Mouse (Mus musculus) frontal cortex, postnatal 36 days (tissue): Measurements from ENCODE around the gene Chrm5.
A peak's percentile ranks its signal among the peaks of the same experiment; 100 is the strongest.

ENCODE experiments used
- DNase-seq, 2 experiments: peaks; one replicate each; pipeline ENCODE4 v3.0.0; 2022; ENCODE audit warnings: low spot score in 2 of 2

Chrm5 gene

GRCm38 (mm10) chr2:112480669-112481068, at the start of gene Chrm5:
Gene Chrm5 (minus strand): TSS chr2:112480769.
- DNase-seq, result no peak

DNA sequence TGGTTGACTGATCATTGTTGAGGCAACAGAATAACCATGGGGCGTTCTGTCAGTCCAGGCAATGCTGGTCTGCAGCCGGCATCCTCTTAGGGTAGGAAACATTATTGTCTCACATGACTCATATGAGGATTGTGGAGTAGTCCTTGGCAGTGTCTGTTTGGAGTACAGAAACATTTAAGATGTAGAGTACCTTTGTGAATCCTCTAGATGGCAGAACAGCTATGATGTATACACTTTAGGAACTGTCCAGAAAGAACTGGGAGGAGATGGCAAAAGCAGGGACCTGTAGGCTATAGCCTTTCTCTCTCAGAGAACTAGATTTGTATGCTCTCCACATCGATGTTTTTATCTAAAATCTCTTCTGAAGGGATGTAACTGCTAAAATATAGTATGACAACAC, 46.4 kb upstream of the Chrm5 start:
- DNase-seq, result no peak

GRCm38 (mm10) chr2:112520526-112521482, 40.2 kb upstream of the Chrm5 start:
- DNase-seq, result no peak

DNA sequence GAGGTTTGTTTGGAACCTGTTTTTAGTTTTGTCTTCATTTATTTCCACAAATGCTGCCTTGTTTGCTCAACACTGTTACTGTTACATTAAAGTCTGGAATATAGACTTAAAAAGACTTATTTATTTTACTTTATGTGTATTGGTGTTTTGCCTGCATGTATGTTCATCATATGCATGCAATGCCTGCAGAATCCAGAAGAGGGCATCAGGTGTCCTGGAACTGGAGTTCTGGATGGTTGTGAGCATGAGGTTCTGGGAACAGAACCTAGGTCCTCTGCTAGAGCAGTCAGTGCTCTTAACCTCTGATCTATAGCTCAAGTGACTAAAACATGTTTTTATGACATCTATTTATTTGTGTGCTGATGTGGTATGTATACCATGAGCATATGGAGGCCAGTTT, 38.0 kb upstream of the Chrm5 start:
- DNase-seq, result no peak

DNA sequence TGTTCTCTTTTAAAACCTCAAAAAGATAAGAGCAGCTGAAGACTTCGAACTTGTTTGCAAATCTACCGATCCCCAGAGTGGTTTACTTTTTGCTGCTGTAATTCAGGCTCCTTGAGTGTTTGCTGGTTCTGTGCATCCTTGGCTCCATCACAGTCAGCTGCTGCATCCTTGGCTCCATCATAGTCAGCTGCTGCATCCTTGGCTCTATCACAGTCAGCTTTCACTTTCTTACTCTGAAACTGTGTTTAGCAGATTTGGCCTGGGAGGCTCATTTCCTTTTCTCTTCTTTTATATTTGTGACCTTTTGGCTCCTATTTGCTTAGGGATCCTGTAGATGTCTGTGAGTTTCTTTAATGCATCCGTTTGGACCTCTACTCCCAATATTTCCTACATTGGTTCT, 36.6 kb upstream of the Chrm5 start:
- no peak for DNase-seq

- no peak for DNase-seq
Measured at GRCm38 (mm10) chr2:112516728-112517127, 36.2 kb upstream of the Chrm5 start.

GRCm38 (mm10) chr2:112513036-112513435, 32.5 kb upstream of the Chrm5 start:
- no peak for DNase-seq

DNA sequence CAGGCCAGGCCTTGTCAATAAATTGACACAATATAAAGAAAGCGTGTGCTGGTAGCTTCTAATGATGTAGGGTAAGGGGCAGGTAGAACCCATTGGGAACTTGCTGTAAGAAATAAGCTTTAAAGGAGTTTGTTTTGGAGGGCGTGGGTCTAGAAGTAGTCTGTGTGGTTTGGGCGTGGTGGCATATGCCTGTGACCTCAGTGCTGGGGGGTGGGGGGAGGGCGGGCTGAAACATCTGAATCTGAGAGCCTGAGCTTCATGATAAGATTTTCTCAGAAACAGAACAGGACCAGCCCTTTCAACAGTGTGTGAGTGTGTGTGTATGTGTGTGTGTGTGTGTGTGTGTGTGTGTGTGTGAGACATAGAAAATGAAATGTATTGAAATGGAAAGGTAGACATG, 29.6 kb upstream of the Chrm5 start:
- no peak for DNase-seq

DNA sequence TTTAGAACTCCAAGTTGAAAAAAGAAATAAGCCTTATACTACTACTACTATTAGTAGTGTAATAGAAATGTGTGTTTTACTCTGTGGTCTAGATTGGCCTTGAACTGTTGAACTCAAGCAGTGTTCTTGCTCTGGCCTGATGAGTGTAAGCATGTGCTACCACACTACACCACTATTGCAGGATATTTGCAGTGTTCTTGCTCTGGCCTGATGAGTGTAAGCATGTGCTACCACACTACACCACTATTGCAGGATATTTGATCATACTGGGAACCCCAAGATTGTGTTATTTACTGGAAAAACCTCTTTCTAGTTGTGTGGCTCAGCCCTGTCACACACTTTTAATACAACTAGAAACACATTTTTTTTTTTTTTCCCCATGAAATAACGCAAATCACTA, 26.9 kb upstream of the Chrm5 start:
- DNase-seq, result no peak

DNA sequence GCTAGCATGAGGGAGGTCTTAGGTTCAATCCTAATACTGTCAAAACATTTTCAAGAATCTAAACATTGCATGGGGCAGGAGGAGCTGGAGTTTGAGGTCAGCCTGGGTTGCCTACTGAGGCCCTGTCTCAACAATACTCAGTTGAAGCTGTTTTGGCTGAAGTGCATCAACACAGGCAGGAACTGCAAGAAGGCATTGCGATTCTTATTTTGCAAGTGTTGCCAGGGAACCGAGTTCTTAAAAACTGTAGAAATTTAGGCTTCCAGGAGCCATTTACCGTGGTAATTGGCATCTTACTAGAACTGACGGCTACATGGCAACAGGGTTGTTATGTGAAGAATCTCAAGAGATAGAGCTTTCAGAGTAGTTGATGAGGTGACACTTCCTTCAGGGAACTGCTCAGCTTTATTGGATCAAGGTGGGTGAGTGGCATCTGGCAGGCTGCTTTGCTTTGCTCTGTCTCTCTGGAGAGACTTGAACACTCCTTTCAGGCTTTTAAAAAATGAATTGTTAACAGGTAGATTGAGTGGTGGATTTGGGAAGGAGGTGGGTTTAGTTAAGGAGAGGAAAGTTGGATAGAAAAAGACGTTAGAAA, 26.4 kb upstream of the Chrm5 start:
- no peak for DNase-seq

DNA sequence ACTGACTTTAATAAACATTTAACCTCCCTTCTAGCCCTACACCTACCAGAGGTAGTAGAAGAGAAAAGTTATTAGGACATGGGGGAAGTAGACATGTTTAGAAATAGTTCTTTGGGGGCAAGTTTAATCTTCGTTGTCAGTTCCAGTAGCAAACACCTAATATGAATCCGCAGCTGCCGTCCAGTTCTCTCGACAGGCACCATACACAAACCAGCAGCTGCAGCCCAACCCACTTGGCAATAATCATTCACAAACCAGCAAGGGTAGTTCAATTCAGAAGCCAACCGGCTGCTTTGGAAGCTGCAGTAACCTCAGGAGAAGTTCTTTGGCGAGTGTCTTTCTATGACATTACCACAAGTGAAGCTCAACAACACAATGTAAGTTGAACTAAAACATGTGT, 23.4 kb upstream of the Chrm5 start:
- DNase-seq, result no peak

- DNase-seq, result peak; percentile 61 to 86
Measured at GRCm38 (mm10) chr2:112501209-112501608, 20.6 kb upstream of the Chrm5 start.

DNA sequence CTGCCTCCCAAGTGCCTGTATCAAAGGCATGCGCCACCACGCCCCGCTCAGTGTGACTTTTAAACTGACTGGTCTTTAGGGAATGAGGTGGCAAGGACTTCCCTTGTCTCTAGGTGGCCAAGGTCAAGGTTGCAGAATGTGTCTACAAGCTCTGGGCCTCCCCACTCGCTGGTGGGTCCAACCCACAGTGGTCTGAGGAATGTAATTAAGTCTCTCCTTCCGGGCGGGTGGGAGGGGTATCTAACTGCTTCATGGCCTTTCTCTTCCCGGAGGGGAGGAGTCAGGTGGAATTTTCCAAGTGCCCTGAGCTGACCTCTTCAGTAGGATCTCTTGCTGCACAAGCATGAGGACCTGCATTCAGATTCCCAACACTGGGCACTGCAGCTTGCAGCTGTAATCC, 17.3 kb upstream of the Chrm5 start:
- no peak for DNase-seq

GRCm38 (mm10) chr2:112493539-112494260, 13.1 kb upstream of the Chrm5 start:
- DNase-seq, result no peak

DNA sequence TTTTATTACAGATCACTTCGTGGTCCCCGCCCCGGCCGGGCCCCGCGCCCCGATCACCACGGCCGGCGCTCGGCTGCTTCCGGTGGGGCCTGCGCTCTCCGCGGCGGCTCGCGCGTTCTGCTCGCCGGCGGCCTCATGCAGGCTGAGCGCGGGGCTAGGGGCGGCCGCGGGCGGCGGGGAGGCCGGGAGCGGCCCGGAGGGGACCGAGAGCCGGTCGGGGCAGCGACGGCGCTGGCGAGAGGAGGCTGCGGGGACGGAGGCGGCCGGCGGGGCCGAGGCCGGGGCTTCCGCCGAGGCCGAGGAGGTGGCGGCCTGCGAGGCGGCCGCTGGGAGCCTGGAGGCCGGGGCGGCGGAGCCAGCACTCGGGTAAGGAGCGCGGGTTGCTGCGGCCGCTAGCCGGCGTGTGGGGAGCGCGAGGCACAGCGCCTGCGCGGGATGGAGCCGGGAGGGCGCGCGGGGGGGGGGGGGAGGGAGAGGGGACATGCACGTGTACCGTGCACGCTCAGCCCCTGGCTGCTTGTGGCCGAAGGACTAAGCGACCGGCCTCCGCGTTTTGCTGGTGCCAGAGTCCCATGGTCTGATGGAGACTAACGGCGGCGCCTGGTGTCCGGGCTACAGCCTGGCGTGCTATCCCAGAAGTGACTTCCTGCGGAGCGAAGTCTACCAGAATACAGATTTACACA, 12.4 kb upstream of the Chrm5 start, which contains the start of gene Aven:
TSS of gene Aven (plus strand) at position 109 of the 683 bp plus-strand sequence.
- peak; percentile 78 to 84 for DNase-seq

- no peak for DNase-seq
Measured at GRCm38 (mm10) chr2:112492431-112492855, 11.9 kb upstream of the Chrm5 start.

- no peak for DNase-seq
Measured at GRCm38 (mm10) chr2:112491629-112492028, 11.1 kb upstream of the Chrm5 start.

DNA sequence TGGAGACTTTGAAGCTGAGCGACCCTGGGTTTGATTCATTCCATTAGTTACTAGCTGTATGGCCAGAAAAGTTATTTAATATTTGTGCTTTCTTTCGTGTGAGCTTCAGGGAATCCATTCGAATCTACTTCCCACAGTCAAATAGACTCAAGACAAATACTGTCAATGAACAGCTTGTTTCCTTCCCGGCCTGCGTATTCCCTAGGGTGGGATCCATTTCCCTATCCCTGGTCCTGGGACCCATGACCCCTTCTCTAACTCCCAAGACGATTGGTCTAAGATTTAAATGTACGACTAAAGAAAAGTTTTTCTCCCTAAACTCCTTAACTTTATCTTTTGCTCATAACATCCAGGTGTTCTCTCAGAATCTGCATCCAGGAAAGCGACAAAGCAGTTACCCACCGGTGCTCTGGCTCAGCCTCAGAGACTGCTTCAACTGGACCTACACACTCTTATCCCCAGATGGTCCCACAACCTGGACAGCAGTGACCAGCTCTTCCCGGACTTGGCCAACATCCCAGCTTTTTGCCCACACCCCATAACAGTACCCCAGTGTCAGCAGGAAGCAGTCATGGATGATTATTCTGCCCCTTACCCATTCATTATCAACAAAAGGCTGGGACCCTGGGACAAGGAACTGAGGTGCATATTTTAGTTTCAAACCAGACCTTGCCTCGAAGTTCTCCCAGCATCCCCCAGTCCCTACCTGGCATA, 10.1 kb upstream of the Chrm5 start:
- DNase-seq, result no peak

DNA sequence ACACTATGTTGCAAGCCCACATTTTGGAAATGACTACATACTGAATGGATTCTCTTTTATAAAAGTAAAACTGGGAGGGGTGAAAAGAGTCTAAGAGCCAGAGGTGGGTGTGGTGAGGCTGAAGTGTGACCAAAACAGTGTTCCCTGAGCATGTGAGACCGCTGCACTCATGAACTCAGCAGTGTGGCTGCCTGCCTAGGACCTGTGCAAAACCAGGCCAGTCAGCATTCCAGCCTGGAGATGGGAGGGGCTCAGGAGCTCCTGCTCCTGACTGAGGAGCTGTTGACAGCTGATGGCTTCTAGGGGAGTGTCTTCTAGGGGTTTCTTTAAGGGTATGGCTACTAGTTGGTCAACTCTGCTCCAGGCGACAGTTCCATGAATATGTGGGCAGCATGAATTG, 4.3 kb upstream of the Chrm5 start:
- no peak for DNase-seq

- DNase-seq, result peak in 1 of 2 experiments; percentile 37
Measured at GRCm38 (mm10) chr2:112483334-112483651, 2.7 kb upstream of the Chrm5 start.
